Mouse (Mus musculus): ENCODE measurements around the gene Klk8. TPM values are rescaled to one million over a fixed set of nuclear protein-coding genes. Genes with fewer than 3 reads are reported as not detected.

The Klk8 gene
- polyA plus RNA-seq, 1 experiment from 2014 or later = 32.1 TPM

DNA sequence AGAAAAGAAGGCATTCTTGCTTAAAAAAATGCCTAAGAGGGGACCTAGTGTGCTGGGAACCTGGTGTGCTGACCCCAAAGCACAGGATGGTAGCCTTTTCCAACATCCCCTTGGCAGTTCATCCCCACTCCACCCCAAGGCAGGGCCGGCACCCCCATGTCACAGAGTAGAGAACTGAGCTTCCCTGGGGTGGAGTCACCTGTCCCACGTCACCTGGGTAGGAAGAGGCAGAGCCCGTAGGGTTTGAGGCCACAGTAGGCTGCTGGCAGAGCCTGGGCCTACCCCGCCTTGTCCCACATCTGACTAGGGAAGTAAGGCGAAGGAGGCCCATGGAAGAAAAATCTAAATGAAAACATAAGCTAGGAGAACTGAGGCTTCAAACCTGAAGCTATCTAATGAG lies 23.0 kb upstream of the Klk8 start, which contains the start of gene Klk11:
Gene Klk11, plus strand, starts transcription at position 241 of the 400 bp plus-strand sequence.
- Histone ChIP-seq H3K9me3 (replicated peaks; ENCODE audit: control insufficient read depth, low read length) (no peaks in the 10 kb centered on the region), H3K36me3 (ENCODE audit: control insufficient read depth, insufficient read depth, low read length) (no peaks in the 10 kb centered on the region), H3K27ac (ENCODE audit: low read depth, low read length) (no peak within 1 kb of the TSS), H3K9ac (ENCODE audit: low read depth, low read length) (no peak within 1 kb of the TSS), H3K4me1 (ENCODE audit: control insufficient read depth, insufficient read depth, low read length) (no peaks in the 10 kb centered on the region), H3K27me3 (ENCODE audit: control insufficient read depth, insufficient read depth, low read length) (no peaks in the 10 kb centered on the region), H3K4me2 (no peak within 1 kb of the TSS), H3K4me3 (ENCODE audit: low read depth, low read length) (no peak within 1 kb of the TSS)
- ATAC-seq (replicated peaks; ENCODE audit: insufficient number of reproducible peaks, low FRiP score, low TSS enrichment) = no peak
- WGBS (ENCODE audit: insufficient replicate concordance) = 80% methylated on average over 5 of the region's 5 CpGs

DNA sequence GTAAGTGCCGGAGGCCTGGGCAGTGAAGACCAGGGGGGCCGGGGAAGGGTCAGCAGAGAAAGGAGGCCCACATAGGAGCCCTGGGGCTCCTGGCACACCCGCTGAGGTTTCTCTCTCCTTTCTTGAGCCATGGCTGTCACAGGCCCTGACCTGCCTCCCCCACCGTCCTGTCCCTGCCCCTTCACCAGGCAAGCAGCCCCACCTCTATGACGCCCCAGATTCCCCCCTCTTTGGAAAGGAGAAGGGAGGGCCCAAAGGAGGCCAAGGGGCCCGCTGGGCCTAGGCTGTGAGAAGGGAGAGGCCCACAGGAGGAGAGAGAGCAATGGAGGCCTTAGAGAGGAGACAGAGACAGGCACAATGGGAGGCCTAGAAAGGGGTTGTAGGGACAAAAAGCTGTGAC lies 22.6 kb upstream of the Klk8 start:
- 60% methylated on average over 6 of the region's 6 CpGs for WGBS (ENCODE audit: insufficient replicate concordance)
- no peaks in the 10 kb centered on the region for H3K36me3 ChIP-seq (ENCODE audit: control insufficient read depth, insufficient read depth, low read length)
- ATAC-seq (replicated peaks; ENCODE audit: insufficient number of reproducible peaks, low FRiP score, low TSS enrichment) = no peak
- H3K9ac ChIP-seq (ENCODE audit: low read depth, low read length) = no peak overlapping the region
- no peak overlapping the region for H3K27ac ChIP-seq (ENCODE audit: low read depth, low read length)
- H3K9me3 ChIP-seq (replicated peaks; ENCODE audit: control insufficient read depth, low read length) = no peaks in the 10 kb centered on the region
- no peak overlapping the region for H3K4me2 ChIP-seq
- H3K4me3 ChIP-seq (ENCODE audit: low read depth, low read length) = no peak overlapping the region
- no peaks in the 10 kb centered on the region for H3K27me3 ChIP-seq (ENCODE audit: control insufficient read depth, insufficient read depth, low read length)
- no peaks in the 10 kb centered on the region for H3K4me1 ChIP-seq (ENCODE audit: control insufficient read depth, insufficient read depth, low read length)

DNA sequence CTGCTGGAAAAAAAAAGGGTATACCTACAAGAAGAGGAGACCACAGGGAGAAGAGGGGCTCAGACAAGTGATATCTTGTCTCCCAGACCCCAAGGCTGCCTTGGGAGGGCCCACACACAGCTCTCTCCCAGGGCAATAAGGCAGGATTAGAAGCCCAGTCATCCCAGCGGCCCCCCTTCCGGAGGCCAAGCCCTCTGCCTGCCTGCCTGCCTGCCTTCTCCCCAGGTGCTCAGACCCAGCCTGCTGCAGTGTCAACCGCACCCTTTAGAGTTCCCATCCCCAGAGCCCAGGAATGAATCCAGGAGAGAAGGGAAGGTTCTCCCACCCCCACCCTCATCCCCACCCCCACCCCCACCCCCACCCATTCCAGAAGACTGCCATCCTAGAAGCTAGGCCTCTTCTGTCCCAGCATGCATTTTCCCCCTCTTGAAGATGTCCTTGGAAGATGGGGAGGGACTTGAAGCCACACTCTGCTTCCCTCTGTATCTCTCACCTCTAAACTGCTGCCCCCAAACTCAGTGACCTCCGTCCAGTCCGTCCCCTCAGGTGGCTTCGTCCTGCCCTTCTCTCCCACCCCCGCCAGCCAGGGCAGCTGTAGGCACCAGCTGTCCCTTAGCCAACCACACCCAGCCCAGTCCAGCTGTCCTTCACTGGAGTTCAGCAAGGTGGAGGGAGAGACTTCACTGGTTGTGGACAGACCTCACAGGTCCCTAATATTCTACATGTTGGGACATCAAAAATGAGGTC lies 21.9 kb upstream of the Klk8 start:
- Histone ChIP-seq H3K27ac (ENCODE audit: low read depth, low read length) (no peak overlapping the region), H3K27me3 (ENCODE audit: control insufficient read depth, insufficient read depth, low read length) (no peaks in the 10 kb centered on the region), H3K4me3 (ENCODE audit: low read depth, low read length) (no peak overlapping the region), H3K4me2 (no peak overlapping the region), H3K9me3 (replicated peaks; ENCODE audit: control insufficient read depth, low read length) (no peaks in the 10 kb centered on the region), H3K36me3 (ENCODE audit: control insufficient read depth, insufficient read depth, low read length) (no peaks in the 10 kb centered on the region), H3K9ac (ENCODE audit: low read depth, low read length) (no peak overlapping the region), H3K4me1 (ENCODE audit: control insufficient read depth, insufficient read depth, low read length) (no peaks in the 10 kb centered on the region)
- ATAC-seq (replicated peaks; ENCODE audit: insufficient number of reproducible peaks, low FRiP score, low TSS enrichment) = no peak
- WGBS (ENCODE audit: insufficient replicate concordance) = 48% methylated on average over 7 of the region's 7 CpGs

DNA sequence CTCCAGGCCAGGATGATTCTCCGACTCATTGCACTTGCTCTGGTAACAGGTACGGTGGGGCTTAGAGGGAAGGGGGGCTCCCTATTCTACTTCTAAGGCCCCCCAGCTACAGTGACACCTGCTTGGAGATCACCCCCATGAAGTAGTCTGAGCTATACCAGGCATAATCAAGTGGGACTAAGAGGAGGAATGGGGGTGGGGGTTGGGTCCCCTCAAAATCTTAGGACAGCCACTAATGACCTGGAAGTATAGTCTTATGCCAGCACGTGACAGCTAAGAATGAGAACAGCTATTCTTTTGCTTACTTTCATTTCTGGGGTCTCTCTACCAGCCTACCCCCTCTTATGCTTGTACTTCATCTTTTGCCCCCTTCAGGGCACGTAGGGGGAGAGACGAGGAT lies 20.9 kb upstream of the Klk8 start:
- Histone ChIP-seq H3K27ac (ENCODE audit: low read depth, low read length) (no peak overlapping the region), H3K4me3 (ENCODE audit: low read depth, low read length) (no peak overlapping the region), H3K9ac (ENCODE audit: low read depth, low read length) (no peak overlapping the region), H3K36me3 (ENCODE audit: control insufficient read depth, insufficient read depth, low read length) (no peaks in the 10 kb centered on the region), H3K9me3 (replicated peaks; ENCODE audit: control insufficient read depth, low read length) (no peaks in the 10 kb centered on the region), H3K4me2 (no peak overlapping the region), H3K27me3 (ENCODE audit: control insufficient read depth, insufficient read depth, low read length) (no peaks in the 10 kb centered on the region; the same call in 1 of the 2 replicates), H3K4me1 (ENCODE audit: control insufficient read depth, insufficient read depth, low read length) (no peaks in the 10 kb centered on the region)
- ATAC-seq (replicated peaks; ENCODE audit: insufficient number of reproducible peaks, low FRiP score, low TSS enrichment) = no peak
- WGBS (ENCODE audit: insufficient replicate concordance) = 79% methylated on average over 5 of the region's 5 CpGs

DNA sequence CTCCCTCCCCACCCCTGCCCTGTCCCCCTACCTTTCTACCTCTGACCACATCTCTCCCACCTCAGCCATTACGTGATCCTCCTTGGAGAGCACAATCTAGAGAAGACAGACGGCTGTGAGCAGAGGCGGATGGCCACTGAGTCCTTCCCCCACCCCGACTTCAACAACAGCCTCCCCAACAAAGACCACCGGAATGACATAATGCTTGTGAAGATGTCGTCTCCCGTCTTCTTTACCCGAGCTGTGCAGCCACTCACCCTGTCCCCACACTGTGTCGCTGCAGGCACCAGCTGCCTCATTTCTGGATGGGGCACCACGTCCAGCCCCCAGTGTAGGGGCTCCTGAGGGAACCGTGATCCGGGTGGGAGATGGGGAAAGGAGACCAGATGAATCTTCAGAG lies 20.0 kb upstream of the Klk8 start:
- Histone ChIP-seq H3K36me3 (ENCODE audit: control insufficient read depth, insufficient read depth, low read length) (no peaks in the 10 kb centered on the region), H3K9me3 (replicated peaks; ENCODE audit: control insufficient read depth, low read length) (no peaks in the 10 kb centered on the region), H3K4me1 (ENCODE audit: control insufficient read depth, insufficient read depth, low read length) (no peaks in the 10 kb centered on the region), H3K4me3 (ENCODE audit: low read depth, low read length) (no peak overlapping the region), H3K4me2 (no peak overlapping the region), H3K27me3 (ENCODE audit: control insufficient read depth, insufficient read depth, low read length) (no peaks in the 10 kb centered on the region; the same call in 1 of the 2 replicates), H3K9ac (ENCODE audit: low read depth, low read length) (no peak overlapping the region), H3K27ac (ENCODE audit: low read depth, low read length) (no peak overlapping the region)
- 76% methylated on average over 12 of the region's 12 CpGs for WGBS (ENCODE audit: insufficient replicate concordance)
- ATAC-seq (replicated peaks; ENCODE audit: insufficient number of reproducible peaks, low FRiP score, low TSS enrichment) = no peak

DNA sequence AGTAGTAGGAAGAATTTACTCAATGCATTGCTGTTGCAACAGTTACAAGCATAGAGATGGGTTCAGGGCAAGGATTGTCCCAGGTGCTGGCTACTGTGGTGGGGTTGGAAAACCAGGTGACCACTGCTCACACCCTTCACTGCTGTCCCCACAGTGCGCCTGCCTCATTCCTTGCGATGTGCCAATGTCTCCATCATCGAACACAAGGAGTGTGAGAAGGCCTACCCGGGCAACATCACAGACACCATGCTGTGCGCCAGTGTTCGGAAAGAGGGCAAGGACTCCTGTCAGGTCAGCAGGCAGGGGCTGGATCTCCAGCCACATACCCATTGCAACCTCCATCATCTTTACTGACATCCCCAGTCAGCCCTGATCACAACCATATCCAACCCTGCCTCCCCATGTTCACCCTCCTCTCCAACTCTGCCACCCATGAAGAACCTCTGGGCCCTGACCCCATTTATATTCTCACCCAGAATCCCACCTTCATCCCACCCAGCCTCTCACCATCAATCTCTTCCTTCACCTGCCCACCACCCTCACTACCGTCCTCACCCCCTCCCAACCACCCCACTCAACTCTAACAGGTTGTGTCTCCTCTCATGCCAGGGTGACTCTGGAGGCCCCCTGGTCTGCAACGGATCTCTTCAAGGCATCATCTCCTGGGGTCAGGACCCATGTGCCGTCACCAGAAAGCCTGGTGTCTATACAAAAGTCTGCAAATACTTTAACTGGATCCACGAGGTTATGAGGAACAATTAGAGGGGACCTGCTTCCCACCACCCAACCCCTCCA lies 19.0 kb upstream of the Klk8 start:
- no peak overlapping the region for H3K27ac ChIP-seq (ENCODE audit: low read depth, low read length)
- 80% methylated on average over 10 of the region's 10 CpGs for WGBS (ENCODE audit: insufficient replicate concordance)
- H3K27me3 ChIP-seq (ENCODE audit: control insufficient read depth, insufficient read depth, low read length) = peaks cover 5% of the 10 kb centered on the region
- H3K9me3 ChIP-seq (replicated peaks; ENCODE audit: control insufficient read depth, low read length) = no peaks in the 10 kb centered on the region
- no peak overlapping the region for H3K4me3 ChIP-seq (ENCODE audit: low read depth, low read length)
- H3K36me3 ChIP-seq (ENCODE audit: control insufficient read depth, insufficient read depth, low read length) = no peaks in the 10 kb centered on the region
- H3K9ac ChIP-seq (ENCODE audit: low read depth, low read length) = no peak overlapping the region
- ATAC-seq (replicated peaks; ENCODE audit: insufficient number of reproducible peaks, low FRiP score, low TSS enrichment) = no peak
- H3K4me1 ChIP-seq (ENCODE audit: control insufficient read depth, insufficient read depth, low read length) = no peaks in the 10 kb centered on the region
- no peak overlapping the region for H3K4me2 ChIP-seq

DNA sequence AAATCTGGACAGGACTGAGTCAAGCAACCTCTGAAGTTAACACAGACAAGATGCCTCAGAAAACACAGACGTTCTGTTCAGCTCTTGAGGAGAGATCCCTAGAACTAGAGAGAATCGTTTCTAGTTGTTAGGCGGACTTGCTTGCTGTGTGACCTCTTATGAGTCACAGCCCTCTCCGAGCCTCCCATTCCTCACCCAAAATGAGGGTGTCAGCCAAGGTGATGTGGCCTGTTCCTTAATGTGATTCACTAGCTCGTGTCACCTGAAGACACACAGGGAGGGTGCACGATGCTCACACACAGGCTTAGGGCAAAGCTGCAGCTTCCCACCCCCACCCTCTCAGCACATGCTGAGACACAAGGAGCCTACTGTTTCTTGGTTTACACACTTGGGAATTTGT lies 17.1 kb upstream of the Klk8 start:
- Histone ChIP-seq H3K27ac (ENCODE audit: low read depth, low read length) (no peak overlapping the region), H3K4me2 (no peak overlapping the region), H3K4me3 (ENCODE audit: low read depth, low read length) (no peak overlapping the region), H3K9me3 (replicated peaks; ENCODE audit: control insufficient read depth, low read length) (no peaks in the 10 kb centered on the region), H3K9ac (ENCODE audit: low read depth, low read length) (no peak overlapping the region), H3K4me1 (ENCODE audit: control insufficient read depth, insufficient read depth, low read length) (no peaks in the 10 kb centered on the region), H3K36me3 (ENCODE audit: control insufficient read depth, insufficient read depth, low read length) (no peaks in the 10 kb centered on the region), H3K27me3 (ENCODE audit: control insufficient read depth, insufficient read depth, low read length) (peaks cover 16% of the 10 kb centered on the region)
- no peak for ATAC-seq (replicated peaks; ENCODE audit: insufficient number of reproducible peaks, low FRiP score, low TSS enrichment)
- WGBS (ENCODE audit: insufficient replicate concordance) = 61% methylated on average over 6 of the region's 6 CpGs

DNA sequence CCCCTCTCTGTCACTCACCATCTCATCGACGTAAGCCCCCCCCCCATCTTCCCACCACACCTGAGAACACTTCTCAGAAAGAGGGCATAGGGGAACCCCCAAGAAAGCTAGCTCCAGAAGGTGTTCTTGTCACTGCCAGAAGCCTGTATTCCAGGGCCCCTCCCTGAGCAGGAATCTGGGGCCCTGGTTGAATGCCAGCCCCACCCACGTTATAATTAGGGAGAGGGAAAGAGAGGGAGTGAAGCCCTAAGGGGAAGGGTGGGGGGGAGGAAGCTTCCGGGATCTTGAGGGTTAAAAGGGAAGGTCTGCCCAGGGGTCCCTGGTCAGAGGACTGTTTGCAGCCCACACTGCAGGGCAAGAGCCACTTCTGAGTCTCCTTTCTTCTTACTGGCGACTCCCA lies 16.6 kb upstream of the Klk8 start, which contains the start of gene Klk10:
Gene Klk10, plus strand, starts transcription at position 290 of the 400 bp plus-strand sequence.
- Histone ChIP-seq H3K27ac (ENCODE audit: low read depth, low read length) (no peak within 1 kb of the TSS), H3K4me3 (ENCODE audit: low read depth, low read length) (no peak within 1 kb of the TSS), H3K36me3 (ENCODE audit: control insufficient read depth, insufficient read depth, low read length) (no peaks in the 10 kb centered on the region), H3K9ac (ENCODE audit: low read depth, low read length) (no peak within 1 kb of the TSS), H3K4me2 (no peak within 1 kb of the TSS), H3K4me1 (ENCODE audit: control insufficient read depth, insufficient read depth, low read length) (no peaks in the 10 kb centered on the region), H3K9me3 (replicated peaks; ENCODE audit: control insufficient read depth, low read length) (no peaks in the 10 kb centered on the region), H3K27me3 (ENCODE audit: control insufficient read depth, insufficient read depth, low read length) (peaks cover 16% of the 10 kb centered on the region)
- ATAC-seq (replicated peaks; ENCODE audit: insufficient number of reproducible peaks, low FRiP score, low TSS enrichment) = no peak
- 59% methylated on average over 5 of the region's 5 CpGs for WGBS (ENCODE audit: insufficient replicate concordance)

Measured in heart, embryonic 11.5 days (tissue).